8 mouse cellular contexts compared by ENCODE assay signal in genomic region chr10:78470582-78471313, GRCm38 (mm10). TPM values are rescaled to one million over a fixed set of nuclear protein-coding genes. Genes with fewer than 3 reads are reported as not detected.
DNase-seq lines count a peak whose midpoint lies in the region; ATAC-seq and TF ChIP-seq lines count a peak whose summit lies in the region.

No protein-coding gene starts in this region.

- H3K4me3 ChIP-seq in lung, postnatal 0 days (ENCODE audit: low read depth, low read length): no peak overlapping the region
- H3K4me3 ChIP-seq in hindbrain, embryonic 10.5 days: peak overlapping the region; percentile 20; the same call in 1 of the 2 replicates
- H3K4me3 ChIP-seq in myocyte: no peak overlapping the region

- no peaks in the 10 kb centered on the region for H3K36me3 ChIP-seq in lung, postnatal 0 days (ENCODE audit: insufficient read depth, low read length)
- H3K36me3 ChIP-seq in hindbrain, embryonic 10.5 days: no peaks in the 10 kb centered on the region
- no peaks in the 10 kb centered on the region for H3K36me3 ChIP-seq in myocyte (ENCODE audit: control insufficient read depth, insufficient read depth)

- TF ChIP-seq EP300 in lung, postnatal 0 days (IDR thresholded peaks at IDR 0.05): no peak

- TF ChIP-seq CTCF in lung, postnatal 0 days (IDR thresholded peaks at IDR 0.05): no peak

- H3K79me2 ChIP-seq in myocyte (ENCODE audit: control insufficient read depth, insufficient read depth): no peaks in the 10 kb centered on the region

- peak overlapping the region; percentile 29; the same call in 1 of the 2 replicates for H3K4me2 ChIP-seq in lung, postnatal 0 days (replicated peaks; ENCODE audit: low read depth, low read length)
- peak overlapping the region; percentile 13 for H3K4me2 ChIP-seq in myocyte (ENCODE audit: low read depth)

- peak; percentile 27 to 38 for DNase-seq in adrenal gland, postnatal 36 days
- no peak for DNase-seq in adrenal gland, postnatal 10 days
- peak; percentile 40 for DNase-seq in lung, postnatal 0 days (ENCODE audit: low spot score)
- DNase-seq in lung, postnatal 36 days: no peak
- peak; percentile 20 for DNase-seq in hindbrain, embryonic 10.5 days (ENCODE audit: low spot score)
- DNase-seq in spleen, adult 18-20 months: no peak
- DNase-seq in layer of hippocampus, adult 9-10 months (ENCODE audit: low spot score): no peak

- 26% methylated on average over 15 of the region's 15 CpGs for WGBS in lung, postnatal 0 days
- WGBS in hindbrain, embryonic 10.5 days: 35% methylated on average over 15 of the region's 15 CpGs

- no peak overlapping the region for H3K9ac ChIP-seq in lung, postnatal 0 days (replicated peaks; ENCODE audit: low read depth)

- TF ChIP-seq POLR2A in myocyte (IDR thresholded peaks at IDR 0.05; ENCODE audit: insufficient read length, low read depth): no peak

- no peak overlapping the region for H3K27ac ChIP-seq in lung, postnatal 0 days (ENCODE audit: low read length)
- peak overlapping the region; percentile 70 for H3K27ac ChIP-seq in hindbrain, embryonic 10.5 days

- H3K27me3 ChIP-seq in lung, postnatal 0 days (replicated peaks; ENCODE audit: insufficient read depth, low read length): no peaks in the 10 kb centered on the region
- H3K27me3 ChIP-seq in hindbrain, embryonic 10.5 days (ENCODE audit: insufficient read depth, poor library complexity, severe bottlenecking): peaks cover 10% of the 10 kb centered on the region; the same call in 1 of the 2 replicates
- no peaks in the 10 kb centered on the region for H3K27me3 ChIP-seq in myocyte (ENCODE audit: control insufficient read depth, insufficient read depth, insufficient read length)

- no peaks in the 10 kb centered on the region for H3K9me3 ChIP-seq in lung, postnatal 0 days (ENCODE audit: low read length)
- H3K9me3 ChIP-seq in hindbrain, embryonic 10.5 days: no peaks in the 10 kb centered on the region

- no peaks in the 10 kb centered on the region for H3K4me1 ChIP-seq in lung, postnatal 0 days (ENCODE audit: insufficient read depth, low read depth, low read length)
- peaks cover 21% of the 10 kb centered on the region for H3K4me1 ChIP-seq in hindbrain, embryonic 10.5 days (replicated peaks)

- peak; percentile 50 for ATAC-seq in lung, postnatal 0 days

- H3ac ChIP-seq in myocyte (ENCODE audit: control insufficient read depth, insufficient read length): no peak overlapping the region

TF ChIP-seq in myocyte, 11 proteins besides CTCF, POLR2A, EP300 and RAD21:
- TF ChIP-seq MYOG (IDR thresholded peaks at IDR 0.05; ENCODE audit: control insufficient read depth in 1 of 3, insufficient read depth in 1 of 3, insufficient read length in 2 of 3, low read depth in 2 of 3): no peak
- TF ChIP-seq CEBPB (IDR thresholded peaks at IDR 0.05; ENCODE audit: insufficient read depth, poor library complexity, severe bottlenecking): no peak
- no peak for TF ChIP-seq REST (IDR thresholded peaks at IDR 0.05; ENCODE audit: insufficient read depth, insufficient read length)
- no peak for TF ChIP-seq MYOD1 (IDR thresholded peaks at IDR 0.05; ENCODE audit: control insufficient read depth in 1 of 3, insufficient read length in 2 of 3, low read depth in 2 of 3)
- TF ChIP-seq USF1 (IDR thresholded peaks at IDR 0.05; ENCODE audit: low read depth): no peak
- no peak for TF ChIP-seq POLR2AphosphoS2 (IDR thresholded peaks at IDR 0.05; ENCODE audit: insufficient read length, low read depth)
- TF ChIP-seq SRF (IDR thresholded peaks at IDR 0.05; ENCODE audit: control insufficient read depth, insufficient read length, low read depth): no peak
- TF ChIP-seq TCF3 (IDR thresholded peaks at IDR 0.05; ENCODE audit: insufficient read length, low read depth): no peak
- no peak for TF ChIP-seq E2F4 (IDR thresholded peaks at IDR 0.05; ENCODE audit: insufficient read depth)
- no peak for TF ChIP-seq MAX (IDR thresholded peaks at IDR 0.05; ENCODE audit: low read depth)
- no peak for TF ChIP-seq TCF12 (IDR thresholded peaks at IDR 0.05; ENCODE audit: insufficient read depth, poor library complexity, severe bottlenecking)

RNA-seq across cellular contexts. Expression of gene Pdxk, which starts 6.0 kb away (rescaled TPM):
- total RNA-seq in adrenal gland, postnatal 36 days (2021): 10 to 100 TPM; 26.4 to 27.3 TPM
- total RNA-seq in adrenal gland, postnatal 10 days (2021): 10 to 100 TPM; 26.7 to 27.5 TPM
- polyA plus RNA-seq in lung, postnatal 0 days (2015; fragmentation: Nextera tagmentation; extraction: Ambion mirVana): 4.7 and 4.9 TPM in 2 replicates
- polyA plus RNA-seq in hindbrain, embryonic 10.5 days (2016; fragmentation: Nextera tagmentation; extraction: Ambion mirVana): 10.0 and 11.1 TPM in 2 replicates
- polyA plus RNA-seq in myocyte (2012; fragmentation: generic; extraction: Trizol): 5.7 TPM

RNA-seq across cellular contexts. Expression of gene Cstb, which starts 45.3 kb away (rescaled TPM):
- 100 to 1,000 TPM; 268 to 380 TPM for total RNA-seq in adrenal gland, postnatal 36 days (2021)
- 100 to 1,000 TPM; 130 to 150 TPM for total RNA-seq in adrenal gland, postnatal 10 days (2021)
- polyA plus RNA-seq in lung, postnatal 0 days (2015; fragmentation: Nextera tagmentation; extraction: Ambion mirVana): 440 and 490 TPM in 2 replicates
- 117 and 129 TPM in 2 replicates for polyA plus RNA-seq in hindbrain, embryonic 10.5 days (2016; fragmentation: Nextera tagmentation; extraction: Ambion mirVana)
- polyA plus RNA-seq in myocyte (2012; fragmentation: generic; extraction: Trizol): 197 TPM

RNA-seq across cellular contexts. Expression of gene Olfr1358, which starts 46.5 kb away (rescaled TPM):
- total RNA-seq in adrenal gland, postnatal 36 days (2021): not detected
- not detected for total RNA-seq in adrenal gland, postnatal 10 days (2021)
- not detected in 2 replicates for polyA plus RNA-seq in lung, postnatal 0 days (2015; fragmentation: Nextera tagmentation; extraction: Ambion mirVana)
- not detected in 2 replicates for polyA plus RNA-seq in hindbrain, embryonic 10.5 days (2016; fragmentation: Nextera tagmentation; extraction: Ambion mirVana)
- polyA plus RNA-seq in myocyte (2012; fragmentation: generic; extraction: Trizol): not detected

RNA-seq across cellular contexts. Expression of gene Rrp1, which starts 57.9 kb away (rescaled TPM):
- 100 to 1,000 TPM; 243 to 258 TPM for total RNA-seq in adrenal gland, postnatal 36 days (2021)
- 100 to 1,000 TPM; 186 to 194 TPM for total RNA-seq in adrenal gland, postnatal 10 days (2021)
- 171 and 175 TPM in 2 replicates for polyA plus RNA-seq in lung, postnatal 0 days (2015; fragmentation: Nextera tagmentation; extraction: Ambion mirVana)
- 322 and 331 TPM in 2 replicates for polyA plus RNA-seq in hindbrain, embryonic 10.5 days (2016; fragmentation: Nextera tagmentation; extraction: Ambion mirVana)
- 180 TPM for polyA plus RNA-seq in myocyte (2012; fragmentation: generic; extraction: Trizol)

Comparison
In these comparisons a context has a peak if more than half of its experiments do, and no peak if none do; other contexts are left out.
1. DNase-seq: peak in adrenal gland, postnatal 36 days (2 of 2), lung, postnatal 0 days (single experiment) and hindbrain, embryonic 10.5 days (single experiment); none in adrenal gland, postnatal 10 days (single experiment), lung, postnatal 36 days (single experiment), spleen, adult 18-20 months (0 of 2) and layer of hippocampus, adult 9-10 months (single experiment).